Mouse (Mus musculus) right cerebral cortex, postnatal 4 days (tissue): ENCODE measurements at regions not wholly inside any gene's neighbourhood (a gene's known extent, or its start where the extent isn't known, plus 50 kb on each side); places are given as distances from the start of the nearest gene placed in this dataset.
A peak's percentile ranks its signal among the peaks of the same experiment; 100 is the strongest.

Experiments used
- DNase-seq: peaks from one replicate; pipeline ENCODE4 v3.0.0-alpha.2; 2022

DNA sequence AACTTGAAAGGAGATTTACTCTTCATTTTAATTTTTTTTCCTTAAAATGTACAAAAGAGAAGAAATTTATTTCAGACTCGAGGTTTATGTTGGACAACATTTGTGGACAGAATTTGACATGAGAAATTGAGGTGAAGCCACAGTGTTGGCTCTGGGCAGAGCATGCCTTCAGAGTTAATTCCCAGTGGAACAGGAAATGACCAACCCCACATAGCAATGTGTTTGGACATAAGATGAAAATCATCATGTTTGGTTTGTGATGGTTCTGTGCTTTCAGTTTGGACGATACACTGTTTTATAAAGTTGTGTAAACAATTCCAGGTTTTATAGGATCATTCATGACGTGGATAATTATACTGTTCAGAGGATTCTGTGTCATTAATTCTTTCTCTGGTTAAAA is 271.9 kb upstream of the Mettl25 start:
- DNase-seq: no peak

- DNase-seq: no peak
Observed at GRCm38 (mm10) chr10:106114743-106115486, 273.7 kb upstream of the Mettl25 start.

DNA sequence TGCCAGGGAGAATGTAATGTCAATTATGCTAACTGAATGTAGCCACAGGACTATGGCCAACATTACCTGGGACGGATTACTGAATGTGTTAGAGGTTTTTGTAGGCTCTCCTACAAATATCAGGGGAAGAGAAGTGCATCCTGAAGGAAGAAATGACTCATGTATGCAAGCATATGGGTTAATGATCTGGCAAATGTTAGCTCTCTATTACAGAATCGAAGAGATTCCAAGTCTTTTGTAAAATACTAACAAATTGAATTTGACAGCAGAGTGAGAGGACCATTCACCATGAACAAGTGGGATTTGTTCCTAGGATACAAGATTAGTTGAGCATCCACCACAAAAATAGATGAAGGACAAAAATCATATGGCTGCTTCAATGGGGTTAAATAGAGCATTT is 280.6 kb upstream of the Mettl25 start:
- DNase-seq: no peak

DNA sequence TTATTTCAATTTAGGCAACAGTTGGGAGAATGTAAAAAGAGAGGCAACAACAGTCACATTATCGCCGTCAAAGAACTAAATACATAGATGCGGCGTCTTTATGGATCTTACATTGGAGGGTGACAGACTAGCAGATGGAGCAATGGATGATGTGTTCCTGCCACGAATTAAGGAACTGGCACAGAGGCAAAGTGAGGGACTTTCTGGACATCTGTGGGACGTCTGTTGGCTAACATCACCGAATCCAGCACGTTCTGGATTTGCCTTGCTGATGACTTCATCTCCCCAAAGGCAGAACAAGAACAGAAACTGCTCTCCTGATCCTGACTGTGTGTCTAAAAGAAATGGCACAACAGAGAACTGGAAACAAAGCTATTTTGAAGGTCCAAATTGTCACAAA is 281.8 kb upstream of the Mettl25 start:
- DNase-seq: peak; percentile 4

DNA sequence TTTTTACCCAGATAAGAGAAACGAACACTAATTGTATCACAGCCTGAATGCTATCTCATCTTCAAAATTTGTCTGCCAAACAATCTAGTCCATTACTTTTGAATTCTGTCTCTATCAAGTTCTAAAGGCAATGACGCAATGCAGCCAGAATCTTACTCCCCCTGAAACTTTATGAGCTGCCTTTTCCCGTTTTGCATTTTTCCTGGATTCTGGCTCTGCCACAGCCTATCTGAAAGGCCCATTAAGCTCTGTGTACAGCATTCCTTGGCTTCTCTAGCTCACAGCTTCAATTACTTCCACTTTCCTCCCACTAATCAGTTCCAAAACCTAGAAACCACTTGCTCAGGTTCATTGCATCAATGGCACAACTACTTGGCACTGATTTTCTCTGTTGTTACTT is 298.0 kb upstream of the Ppfia2 start:
- DNase-seq: no peak

DNA sequence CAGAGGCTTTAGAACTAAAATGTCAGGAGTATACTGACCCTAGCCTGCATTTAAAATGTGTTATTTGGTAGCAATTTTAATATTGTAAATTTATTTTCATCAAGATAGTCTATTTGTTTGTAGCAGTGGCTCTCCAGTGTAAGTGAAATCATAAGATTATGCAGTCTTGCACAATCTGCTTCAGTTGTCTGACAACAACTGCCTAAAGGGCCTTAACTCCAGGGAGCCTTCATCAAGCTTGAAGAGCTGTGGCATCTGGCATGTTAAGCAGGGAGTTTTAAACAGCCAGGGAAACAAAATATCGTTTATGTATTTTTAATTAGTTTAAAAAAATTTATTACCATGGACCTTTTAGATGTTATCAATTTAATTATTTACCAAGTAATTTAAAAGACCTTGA is 295.7 kb upstream of the Ppfia2 start:
- no peak for DNase-seq

GRCm38 (mm10) chr10:106179651-106180050 is 290.5 kb upstream of the Ppfia2 start:
- no peak for DNase-seq

DNA sequence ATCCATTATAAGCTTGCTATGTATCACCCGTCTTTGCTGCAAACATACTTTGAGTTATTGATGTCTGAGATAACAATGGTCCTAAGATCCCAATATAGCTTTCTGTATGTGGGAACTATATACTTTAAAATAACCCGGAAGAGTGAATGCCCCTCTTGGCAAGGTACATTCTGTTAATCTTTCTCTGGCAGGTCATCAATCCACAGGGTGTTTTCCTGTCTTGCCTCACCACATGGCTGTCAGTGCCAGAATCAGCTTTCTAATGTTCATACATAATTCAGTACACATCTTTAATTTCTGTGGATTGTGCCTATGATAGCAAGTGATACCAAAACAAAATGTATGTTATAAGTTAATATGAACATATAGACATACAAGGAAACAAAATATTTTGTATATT is 267.6 kb upstream of the Ppfia2 start:
- no peak for DNase-seq

DNA sequence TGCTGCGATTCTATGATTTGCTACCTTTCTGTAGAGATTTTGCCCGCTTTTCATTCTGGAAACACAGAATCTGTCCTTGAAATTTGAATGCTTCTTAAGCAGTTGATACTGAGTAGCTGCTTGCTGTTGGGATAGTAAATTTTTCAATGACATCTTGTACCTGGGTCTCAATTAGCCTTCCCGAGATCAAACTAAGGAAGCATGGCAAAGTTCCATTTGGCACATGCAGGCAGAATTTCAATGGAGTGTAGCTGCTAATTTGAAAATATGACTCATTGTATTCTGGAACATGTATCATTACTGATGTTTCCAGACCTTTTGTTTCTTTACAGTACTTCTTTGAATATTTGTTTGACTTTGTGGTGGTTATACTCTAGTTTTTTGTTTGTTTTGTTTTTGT is 245.9 kb upstream of the Ppfia2 start:
- DNase-seq: no peak

GRCm38 (mm10) chr10:106242180-106242579 is 228.0 kb upstream of the Ppfia2 start:
- DNase-seq: no peak

GRCm38 (mm10) chr10:106254106-106254505 is 216.0 kb upstream of the Ppfia2 start:
- no peak for DNase-seq

DNA sequence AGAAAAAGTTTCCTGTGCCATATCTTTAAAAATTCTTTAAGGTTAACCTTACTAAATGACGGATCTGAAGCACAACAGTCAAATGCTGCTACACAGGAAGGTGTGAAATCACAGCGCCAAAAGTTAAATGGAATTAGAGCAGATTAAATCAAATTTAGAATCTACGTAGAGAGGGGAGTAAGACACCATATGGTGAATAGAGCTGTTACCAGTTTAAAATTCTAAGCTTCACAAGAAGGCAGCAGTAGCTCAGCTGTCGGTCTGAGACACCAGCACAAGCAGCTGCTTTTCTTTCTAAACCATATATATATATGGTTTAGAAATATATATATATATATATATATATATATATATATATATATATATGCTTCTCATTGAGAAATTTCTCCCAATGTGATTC is 210.3 kb upstream of the Ppfia2 start:
- DNase-seq: no peak

DNA sequence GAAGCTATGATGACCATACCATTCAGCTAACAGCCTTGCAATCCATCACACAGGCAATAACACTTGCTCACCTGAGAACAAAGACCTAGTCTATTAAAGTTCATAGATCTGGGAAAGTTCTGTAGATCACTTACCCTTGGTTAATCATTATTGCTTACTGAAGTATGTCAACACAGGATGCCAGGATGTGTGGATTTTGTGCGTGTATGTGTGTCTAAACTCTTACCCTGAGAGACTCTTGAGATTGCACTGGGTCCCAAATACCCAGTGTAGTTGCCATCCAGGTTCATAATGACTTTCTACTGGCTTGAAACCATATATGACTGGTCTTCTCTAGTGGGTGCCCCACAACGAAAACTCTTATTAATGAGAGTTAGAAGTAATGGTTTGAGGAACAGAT is 196.8 kb upstream of the Ppfia2 start:
- DNase-seq: no peak

DNA sequence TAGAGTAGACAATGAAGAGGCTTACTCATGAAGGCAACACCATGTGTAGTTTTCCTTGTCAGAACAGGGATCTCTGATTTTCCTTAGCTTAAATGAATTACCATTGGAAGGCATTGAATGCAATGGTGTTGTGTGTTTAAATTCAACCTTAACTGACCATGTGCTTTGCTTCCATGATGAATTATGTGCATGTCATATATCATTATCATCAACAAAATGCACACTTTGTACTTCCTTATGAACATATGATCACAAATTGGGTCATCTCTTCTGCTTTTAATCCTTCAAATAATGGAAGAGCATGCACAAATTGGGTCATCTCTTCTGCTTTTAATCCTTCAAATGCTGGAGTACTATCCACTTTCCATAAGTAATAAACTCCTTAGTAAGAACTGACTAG is 180.2 kb upstream of the Ppfia2 start:
- DNase-seq: no peak

- no peak for DNase-seq
Observed at GRCm38 (mm10) chr10:106290736-106291135, 179.4 kb upstream of the Ppfia2 start.

GRCm38 (mm10) chr10:106295501-106295900 is 174.6 kb upstream of the Ppfia2 start:
- DNase-seq: no peak

DNA sequence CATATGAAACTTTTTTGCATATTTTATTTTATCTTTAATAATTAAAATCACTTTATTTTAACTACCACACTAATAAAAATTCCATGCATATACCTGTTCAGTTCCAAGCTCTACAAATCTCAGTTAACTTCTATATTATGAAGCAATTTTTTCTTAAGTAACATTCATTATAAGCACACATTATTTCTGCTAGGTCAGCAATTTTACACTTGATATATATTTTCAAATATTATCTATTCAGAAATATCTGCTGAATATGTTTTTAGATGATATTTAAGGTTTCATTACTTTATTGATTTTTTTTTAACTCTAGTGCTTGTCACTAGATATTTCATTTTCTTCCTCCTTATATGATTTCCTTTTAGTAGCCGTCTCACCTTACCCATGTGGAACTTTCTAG is 135.0 kb upstream of the Ppfia2 start:
- no peak for DNase-seq

DNA sequence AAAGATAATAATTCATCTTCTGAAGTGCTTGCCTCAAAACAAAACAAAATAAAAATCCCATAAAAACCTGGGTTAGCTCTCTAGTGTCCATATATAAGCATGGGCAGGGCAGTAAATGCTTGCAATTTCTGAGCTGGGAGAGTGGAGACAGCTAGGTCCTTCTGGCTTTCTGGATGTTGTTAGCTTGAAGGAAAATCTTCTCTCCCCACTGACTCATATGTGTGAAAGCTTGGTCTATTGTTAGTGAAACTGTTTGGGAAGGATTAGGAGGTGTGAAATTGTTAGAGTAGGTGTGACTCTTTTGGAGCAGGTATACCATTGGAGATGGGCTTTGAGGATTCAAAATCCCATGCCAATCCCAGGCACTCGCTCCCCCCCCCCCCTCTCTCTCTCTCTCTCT is 118.5 kb upstream of the Ppfia2 start:
- DNase-seq: no peak

DNA sequence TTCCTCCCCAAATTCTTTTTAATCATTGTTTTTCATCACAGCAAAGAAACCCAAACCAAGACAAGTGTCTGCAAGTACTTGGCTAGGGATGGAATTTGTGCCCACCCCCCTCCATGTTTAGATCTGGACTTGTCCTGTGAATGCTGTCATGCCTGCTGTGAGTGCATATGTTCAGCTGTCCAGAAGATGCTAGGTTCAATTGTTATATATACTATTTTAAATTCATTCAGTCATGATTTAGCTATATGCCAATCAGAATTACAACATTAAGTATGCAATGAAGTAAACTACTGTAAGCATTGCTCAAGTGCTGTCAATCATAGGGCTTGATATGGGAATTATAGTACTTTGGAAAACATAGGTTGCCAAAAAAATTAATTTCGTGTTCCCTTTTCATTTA is 94.5 kb upstream of the Ppfia2 start:
- no peak for DNase-seq

GRCm38 (mm10) chr10:106376161-106376560 is 94.0 kb upstream of the Ppfia2 start:
- no peak for DNase-seq

- no peak for DNase-seq
Observed at GRCm38 (mm10) chr10:106380628-106381027, 89.5 kb upstream of the Ppfia2 start.

- no peak for DNase-seq
Observed at GRCm38 (mm10) chr10:106408705-106409104, 61.4 kb upstream of the Ppfia2 start.

DNA sequence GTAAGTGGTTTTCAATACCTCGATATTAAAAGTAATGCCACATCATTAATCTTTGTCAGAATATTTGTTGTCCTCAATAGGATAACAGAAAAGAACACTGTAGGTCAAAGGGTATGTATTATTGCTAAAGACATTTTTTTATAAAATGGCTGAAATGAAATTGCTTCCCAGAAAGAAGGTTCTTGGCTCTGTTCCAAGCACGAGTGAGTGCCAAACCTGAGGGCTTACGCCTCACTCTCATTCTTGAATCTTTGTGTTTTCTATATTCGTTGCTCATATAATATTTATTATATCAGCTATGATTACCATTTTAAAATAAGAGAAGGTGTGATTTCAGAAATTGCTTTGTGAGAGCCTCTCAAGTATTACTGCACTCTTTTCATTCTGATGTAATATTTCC is 57.0 kb upstream of the Ppfia2 start:
- no peak for DNase-seq

GRCm38 (mm10) chr10:106414990-106415389 is 55.1 kb upstream of the Ppfia2 start:
- no peak for DNase-seq

DNA sequence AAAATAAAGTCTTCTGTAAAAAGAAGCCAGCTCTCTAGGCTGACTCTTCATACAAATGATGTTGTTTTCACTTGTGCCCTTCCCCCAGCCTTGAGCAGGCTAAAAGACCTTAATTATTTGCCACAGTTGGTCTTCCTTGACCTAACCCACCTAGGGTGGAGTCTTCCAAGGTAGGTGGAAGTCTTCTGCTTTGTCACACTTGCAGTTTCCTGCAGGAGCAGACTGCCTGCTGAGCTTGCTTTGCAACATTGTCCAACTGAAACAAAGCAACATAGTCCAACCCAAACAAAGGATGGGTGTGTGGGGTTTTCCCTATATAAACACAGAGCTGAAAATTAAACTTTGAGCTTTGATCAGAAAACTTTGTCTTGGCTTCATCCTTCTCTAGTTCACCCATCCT is 53.0 kb upstream of the Ppfia2 start:
- DNase-seq: no peak
